Comparison of ENCODE assay signal across 12 mouse cellular contexts in the genomic region with DNA sequence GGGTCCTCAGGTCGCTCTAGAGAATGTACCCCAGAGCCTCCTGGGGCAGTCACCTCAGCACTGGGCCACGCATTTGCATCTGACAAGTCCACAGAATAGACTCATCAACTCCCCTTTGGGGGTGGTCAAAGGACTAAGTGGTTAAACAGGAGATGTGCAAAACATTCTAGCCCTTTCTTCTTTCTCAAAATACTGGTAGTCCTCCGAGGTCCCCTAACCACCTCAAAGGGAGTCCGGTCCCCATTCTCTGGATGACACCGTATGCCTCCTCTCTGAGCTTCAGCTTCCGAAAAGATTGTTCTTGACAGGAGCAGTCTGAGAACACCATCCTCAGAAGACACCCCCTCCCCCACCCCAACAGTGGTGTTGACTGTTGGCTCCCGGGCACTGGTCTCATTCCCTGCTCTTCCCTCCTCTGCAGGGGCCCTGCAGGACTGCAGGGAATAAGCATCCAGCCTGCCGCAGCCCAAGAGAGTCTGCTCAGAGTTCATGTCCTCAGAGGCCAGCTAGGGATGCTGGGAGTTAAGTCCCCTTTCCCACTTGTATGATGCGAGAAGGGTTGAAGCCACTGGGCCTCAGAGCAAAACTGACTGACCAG. TPM values are rescaled to one million over a fixed set of nuclear protein-coding genes. Genes with fewer than 3 reads are reported as not detected.
DNase-seq lines count a peak whose midpoint lies in the region; ATAC-seq and TF ChIP-seq lines count a peak whose summit lies in the region.
"Had no signal": no experiment of that assay in that cellular context is flagged by ENCODE, and none has a peak within 500 bp of the region (broad histone marks: within the 10 kb centered on the region; RNA-seq: fewer than 3 reads in every experiment).

No protein-coding gene starts in this region.

- no peak for DNase-seq in hindbrain, embryonic 10.5 days (ENCODE audit: low spot score)
- no peak for DNase-seq in CH12.LX (ENCODE audit: extremely low read depth)
- DNase-seq in ZHBTc4 (ENCODE audit: low read depth, low spot score), result peak; percentile 43
- DNase-seq in forebrain, embryonic 10.5 days (ENCODE audit: extremely low spot score, low spot score), result no peak
- DNase-seq in liver, result no peak
- no peak for DNase-seq in kidney, adult 8-10 months
- DNase-seq: adrenal gland, postnatal 14 days had no signal

- TF ChIP-seq RAD21 in CH12.LX (IDR thresholded peaks at IDR 0.05; ENCODE audit: low read depth, low read length), result no peak

- no peak for TF ChIP-seq CTCF in CH12.LX (conservative IDR thresholded peaks at IDR 0.05 in 1 of 2, IDR thresholded peaks at IDR 0.05 in 1 of 2; ENCODE audit: low read depth in 2 of 2, low read length in 2 of 2)

- peak; percentile 24; the same call in 1 of the 2 replicates for ATAC-seq in hindbrain, embryonic 16.5 days
- 0 out of 2 replicates have a peak, but pooled peaks have one; percentile 50 for ATAC-seq in midbrain, embryonic 15.5 days (replicated peaks)
- ATAC-seq: lung, postnatal 0 days; Patski had no signal

- H3K27me3 ChIP-seq in hindbrain, embryonic 16.5 days (replicated peaks; ENCODE audit: control insufficient read depth, insufficient read depth, low read length), result no peaks in the 10 kb centered on the region
- no peaks in the 10 kb centered on the region for H3K27me3 ChIP-seq in hindbrain, embryonic 10.5 days (ENCODE audit: insufficient read depth, poor library complexity, severe bottlenecking)
- H3K27me3 ChIP-seq in CH12.LX (replicated peaks), result peaks cover 14% of the 10 kb centered on the region
- no peaks in the 10 kb centered on the region for H3K27me3 ChIP-seq in midbrain, embryonic 15.5 days (replicated peaks)
- H3K27me3 ChIP-seq in forebrain, embryonic 10.5 days (ENCODE audit: poor library complexity, severe bottlenecking), result peaks cover 7% of the 10 kb centered on the region
- H3K27me3 ChIP-seq: Patski had no signal

- WGBS in hindbrain, embryonic 16.5 days, result 30% methylated on average over 9 of the region's 9 CpGs
- 28% methylated on average over 9 of the region's 9 CpGs for WGBS in hindbrain, embryonic 10.5 days
- WGBS in midbrain, embryonic 15.5 days, result 42% methylated on average over 9 of the region's 9 CpGs
- 37% methylated on average over 9 of the region's 9 CpGs for WGBS in forebrain, embryonic 10.5 days

- no peak overlapping the region for H3K4me2 ChIP-seq in hindbrain, embryonic 16.5 days (ENCODE audit: low read length)
- H3K4me2 ChIP-seq in CH12.LX (ENCODE audit: insufficient read depth, low read depth, poor library complexity, severe bottlenecking), result no peak overlapping the region
- no peak overlapping the region for H3K4me2 ChIP-seq in midbrain, embryonic 15.5 days

- H3K27ac ChIP-seq in hindbrain, embryonic 16.5 days (ENCODE audit: low read depth, low read length), result no peak overlapping the region
- H3K27ac ChIP-seq in hindbrain, embryonic 10.5 days, result no peak overlapping the region
- no peak overlapping the region for H3K27ac ChIP-seq in CH12.LX (ENCODE audit: insufficient read depth, low read depth)
- no peak overlapping the region for H3K27ac ChIP-seq in midbrain, embryonic 15.5 days
- no peak overlapping the region for H3K27ac ChIP-seq in forebrain, embryonic 10.5 days

- no peaks in the 10 kb centered on the region for H3K36me3 ChIP-seq in hindbrain, embryonic 16.5 days (ENCODE audit: control insufficient read depth, insufficient read depth, low read length)
- no peaks in the 10 kb centered on the region for H3K36me3 ChIP-seq in hindbrain, embryonic 10.5 days
- H3K36me3 ChIP-seq in CH12.LX (replicated peaks in 1 of 2; ENCODE audit: control insufficient read depth in 1 of 2, insufficient read depth in 1 of 2, low read length in 1 of 2), result no peaks in the 10 kb centered on the region
- H3K36me3 ChIP-seq in midbrain, embryonic 15.5 days (replicated peaks), result no peaks in the 10 kb centered on the region
- no peaks in the 10 kb centered on the region for H3K36me3 ChIP-seq in forebrain, embryonic 10.5 days (replicated peaks)

- in situ Hi-C loops in CH12.LX (cut with MboI; ENCODE audit: low pct_ligation_motif_present, low pct_unique_long_range_greater_than_20kb, low sequenced_read_pairs), result no loop called here

- no peak overlapping the region for H3K4me3 ChIP-seq in hindbrain, embryonic 16.5 days (ENCODE audit: low read length)
- no peak overlapping the region for H3K4me3 ChIP-seq in hindbrain, embryonic 10.5 days
- no peak overlapping the region for H3K4me3 ChIP-seq in CH12.LX (replicated peaks in 1 of 3; ENCODE audit: low read depth in 2 of 3, low read length in 2 of 3, poor library complexity in 1 of 3)
- H3K4me3 ChIP-seq in midbrain, embryonic 15.5 days, result no peak overlapping the region
- H3K4me3 ChIP-seq in forebrain, embryonic 10.5 days, result no peak overlapping the region
- H3K4me3 ChIP-seq: erythroblast, embryonic 14.5 days had no signal

- dilution Hi-C loops in CH12.LX (cut with MboI; ENCODE audit: extremely low pct_ligation_motif_present, extremely low pct_unique_long_range_greater_than_20kb, low sequenced_read_pairs), result no loop called here

- H3K9me3 ChIP-seq in hindbrain, embryonic 16.5 days (ENCODE audit: control insufficient read depth, low read length), result peaks cover 2% of the 10 kb centered on the region
- peaks cover 5% of the 10 kb centered on the region; the same call in 1 of the 2 replicates for H3K9me3 ChIP-seq in hindbrain, embryonic 10.5 days
- peaks cover 9% of the 10 kb centered on the region for H3K9me3 ChIP-seq in CH12.LX (replicated peaks; ENCODE audit: low read length)
- H3K9me3 ChIP-seq in midbrain, embryonic 15.5 days, result no peaks in the 10 kb centered on the region
- H3K9me3 ChIP-seq in forebrain, embryonic 10.5 days, result peaks cover 7% of the 10 kb centered on the region; the same call in 1 of the 2 replicates

- no peak for TF ChIP-seq EP300 in CH12.LX (IDR thresholded peaks at IDR 0.05; ENCODE audit: low read length)

- no peak overlapping the region for H3K9ac ChIP-seq in hindbrain, embryonic 16.5 days (ENCODE audit: low read depth, low read length)
- no peak overlapping the region for H3K9ac ChIP-seq in CH12.LX (ENCODE audit: insufficient read depth, low read depth)
- no peak overlapping the region for H3K9ac ChIP-seq in midbrain, embryonic 15.5 days

- peaks cover 8% of the 10 kb centered on the region for H3K4me1 ChIP-seq in hindbrain, embryonic 16.5 days (ENCODE audit: control insufficient read depth, insufficient read depth, low read depth, low read length)
- H3K4me1 ChIP-seq in hindbrain, embryonic 10.5 days (replicated peaks), result peaks cover 17% of the 10 kb centered on the region
- peaks cover 7 to 46% of the 10 kb centered on the region in 2 experiments for H3K4me1 ChIP-seq in CH12.LX (ENCODE audit: control insufficient read depth in 1 of 2, insufficient read depth in 2 of 2)
- peaks cover 13% of the 10 kb centered on the region for H3K4me1 ChIP-seq in midbrain, embryonic 15.5 days
- H3K4me1 ChIP-seq in forebrain, embryonic 10.5 days, result peaks cover 15% of the 10 kb centered on the region

- no peaks in the 10 kb centered on the region for H3K79me2 ChIP-seq in CH12.LX (replicated peaks; ENCODE audit: control insufficient read depth, extremely low read depth, insufficient read depth, poor library complexity, severe bottlenecking)

- no peak for TF ChIP-seq POLR2A in CH12.LX (IDR thresholded peaks at IDR 0.05; ENCODE audit: low read depth, low read length)

TF ChIP-seq in CH12.LX, 34 proteins besides CTCF, POLR2A, EP300 and RAD21:
- TF ChIP-seq NELFE (IDR thresholded peaks at IDR 0.05; ENCODE audit: low read depth, low read length), result no peak
- TF ChIP-seq TBP (conservative IDR thresholded peaks at IDR 0.05; ENCODE audit: low read depth, low read length), result peak; percentile 82
TF ChIP-seq in CH12.LX: peak in this region for 1.

RNA-seq across cellular contexts. Expression of gene Kcnb1, which starts 33.7 kb away (rescaled TPM):
- 3.2 TPM in 2 replicates for polyA plus RNA-seq in hindbrain, embryonic 16.5 days (2015; fragmentation: Nextera tagmentation; extraction: Ambion mirVana)
- polyA plus RNA-seq in hindbrain, embryonic 10.5 days (2016; fragmentation: Nextera tagmentation; extraction: Ambion mirVana), result 0.56 and 0.89 TPM in 2 replicates
- 2.5 and 2.6 TPM in 2 replicates for total RNA-seq in CH12.LX (2012; rRNA removed)
- 5.0 and 5.1 TPM in 2 replicates for total RNA-seq in CH12.LX (2014; rRNA removed)
- polyA plus RNA-seq in CH12.LX (2012; ENCODE audit: insufficient read length, low read depth), result 5.6 and 6.6 TPM in 2 replicates
- 3.3 and 3.5 TPM in 2 replicates for polyA plus RNA-seq in midbrain, embryonic 15.5 days (2015; fragmentation: Nextera tagmentation; extraction: Ambion mirVana)
- polyA plus RNA-seq in forebrain, embryonic 10.5 days (2016; fragmentation: Nextera tagmentation; extraction: Ambion mirVana), result 0.71 and 0.93 TPM in 2 replicates
- polyA plus RNA-seq: erythroblast, embryonic 14.5 days had no signal
